In genomic region chr8:120506562-120506961, GRCm38 (mm10) we compare ENCODE assay signal across 9 mouse cellular contexts.
A peak's percentile ranks its signal among the peaks of the same experiment; 100 is the strongest.
DNase-seq lines count a peak whose midpoint lies in the region; ATAC-seq and TF ChIP-seq lines count a peak whose summit lies in the region.
"Had no signal": no experiment of that assay in that cellular context is flagged by ENCODE, and none has a peak within 500 bp of the region (broad histone marks: within the 10 kb centered on the region; RNA-seq: fewer than 3 reads in every experiment).

No protein-coding gene starts in this region.

- no peak overlapping the region for H3K4me3 ChIP-seq in liver, embryonic 14.5 days (ENCODE audit: insufficient read depth in 1 of 2, low read depth in 2 of 2, low read length in 2 of 2)
- no peak overlapping the region for H3K4me3 ChIP-seq in forebrain, embryonic 13.5 days
- H3K4me3 ChIP-seq in midbrain, postnatal 0 days (ENCODE audit: low read depth, low read length), result no peak overlapping the region

- ATAC-seq in liver, embryonic 14.5 days (ENCODE audit: insufficient read depth), result no peak
- ATAC-seq in forebrain, embryonic 13.5 days, result no peak
- no peak for ATAC-seq in midbrain, postnatal 0 days (ENCODE audit: low FRiP score)

- peaks cover 35 to 50% of the 10 kb centered on the region in 2 experiments for H3K4me1 ChIP-seq in liver, embryonic 14.5 days (replicated peaks; ENCODE audit: control insufficient read depth in 2 of 2, insufficient read depth in 2 of 2, low read length in 1 of 2)
- H3K4me1 ChIP-seq in forebrain, embryonic 13.5 days, result peaks cover 98% of the 10 kb centered on the region
- H3K4me1 ChIP-seq in midbrain, postnatal 0 days (ENCODE audit: insufficient read depth, low read length), result peaks cover 53% of the 10 kb centered on the region

- no peaks in the 10 kb centered on the region; the same call in 1 of the 2 replicates for H3K36me3 ChIP-seq in liver, embryonic 14.5 days (replicated peaks; ENCODE audit: control insufficient read depth, insufficient read depth, low read depth)
- no peaks in the 10 kb centered on the region for H3K36me3 ChIP-seq in forebrain, embryonic 13.5 days (ENCODE audit: poor library complexity, severe bottlenecking)
- H3K36me3 ChIP-seq in midbrain, postnatal 0 days (ENCODE audit: insufficient read depth, low read length), result no peaks in the 10 kb centered on the region
- H3K36me3 ChIP-seq: neural tube, embryonic 13.5 days had no signal

- no peak overlapping the region for H3K4me2 ChIP-seq in liver, embryonic 14.5 days (ENCODE audit: low read depth)
- peak overlapping the region; percentile 61 for H3K4me2 ChIP-seq in forebrain, embryonic 13.5 days
- no peak overlapping the region for H3K4me2 ChIP-seq in midbrain, postnatal 0 days (ENCODE audit: low read depth, low read length, poor library complexity, severe bottlenecking)

- peak; percentile 67 for TF ChIP-seq CTCF in liver, embryonic 14.5 days (IDR thresholded peaks at IDR 0.05; ENCODE audit: low read depth)
- TF ChIP-seq CTCF in midbrain, postnatal 0 days (IDR thresholded peaks at IDR 0.05), result peak; percentile 50

- H3K9me3 ChIP-seq in liver, embryonic 14.5 days (ENCODE audit: control insufficient read depth, low read length), result no peaks in the 10 kb centered on the region
- H3K9me3 ChIP-seq in forebrain, embryonic 13.5 days (replicated peaks), result no peaks in the 10 kb centered on the region
- no peaks in the 10 kb centered on the region for H3K9me3 ChIP-seq in midbrain, postnatal 0 days (ENCODE audit: low read length)
- H3K9me3 ChIP-seq: neural tube, embryonic 13.5 days had no signal

- WGBS in liver, embryonic 14.5 days (ENCODE audit: insufficient replicate concordance), result 61% methylated on average over 2 of the region's 2 CpGs
- WGBS in forebrain, embryonic 13.5 days, result 47% methylated on average over 2 of the region's 2 CpGs
- 50% methylated on average over 2 of the region's 2 CpGs for WGBS in midbrain, postnatal 0 days

- peak; percentile 44 to 46 for DNase-seq in cerebellum, postnatal 10 days
- no peak for DNase-seq in cerebellum, postnatal 4 days (ENCODE audit: low spot score in 2 of 2)
- DNase-seq in liver, embryonic 14.5 days (ENCODE audit: low read depth in 3 of 3, low spot score in 3 of 3), result no peak
- DNase-seq in liver, result no peak
- DNase-seq in midbrain, postnatal 0 days (ENCODE audit: low spot score), result no peak
- DNase-seq in retina, embryonic 14.5 days (ENCODE audit: low spot score), result no peak
- DNase-seq in adrenal gland, postnatal 36 days, result no peak

- no peaks in the 10 kb centered on the region for H3K27me3 ChIP-seq in liver, embryonic 14.5 days (ENCODE audit: control insufficient read depth, insufficient read depth, low read length)
- H3K27me3 ChIP-seq in forebrain, embryonic 13.5 days, result no peaks in the 10 kb centered on the region
- H3K27me3 ChIP-seq in midbrain, postnatal 0 days (ENCODE audit: insufficient read depth, low read length), result no peaks in the 10 kb centered on the region
- H3K27me3 ChIP-seq: neural tube, embryonic 13.5 days had no signal

- TF ChIP-seq EP300 in liver, embryonic 14.5 days (IDR thresholded peaks at IDR 0.05; ENCODE audit: low read depth), result no peak

- H3K9ac ChIP-seq in liver, embryonic 14.5 days (replicated peaks), result no peak overlapping the region
- H3K9ac ChIP-seq in forebrain, embryonic 13.5 days, result peak overlapping the region; percentile 41; the same call in 1 of the 2 replicates
- H3K9ac ChIP-seq in midbrain, postnatal 0 days (replicated peaks; ENCODE audit: low read length, poor library complexity, severe bottlenecking), result no peak overlapping the region

- H3K27ac ChIP-seq in liver, embryonic 14.5 days, result no peak overlapping the region
- H3K27ac ChIP-seq in forebrain, embryonic 13.5 days, result no peak overlapping the region
- H3K27ac ChIP-seq in midbrain, postnatal 0 days (ENCODE audit: low read depth, low read length), result no peak overlapping the region

Comparison
In these comparisons a context has a peak if more than half of its experiments do, and no peak if none do; other contexts are left out.
1. DNase-seq: peak in cerebellum, postnatal 10 days (2 of 2); none in cerebellum, postnatal 4 days (0 of 2), liver, embryonic 14.5 days (0 of 3), liver (single experiment), midbrain, postnatal 0 days (single experiment), retina, embryonic 14.5 days (single experiment) and adrenal gland, postnatal 36 days (0 of 2).